Mouse (Mus musculus): Measurements from ENCODE around the gene Zfyve16.

DNA sequence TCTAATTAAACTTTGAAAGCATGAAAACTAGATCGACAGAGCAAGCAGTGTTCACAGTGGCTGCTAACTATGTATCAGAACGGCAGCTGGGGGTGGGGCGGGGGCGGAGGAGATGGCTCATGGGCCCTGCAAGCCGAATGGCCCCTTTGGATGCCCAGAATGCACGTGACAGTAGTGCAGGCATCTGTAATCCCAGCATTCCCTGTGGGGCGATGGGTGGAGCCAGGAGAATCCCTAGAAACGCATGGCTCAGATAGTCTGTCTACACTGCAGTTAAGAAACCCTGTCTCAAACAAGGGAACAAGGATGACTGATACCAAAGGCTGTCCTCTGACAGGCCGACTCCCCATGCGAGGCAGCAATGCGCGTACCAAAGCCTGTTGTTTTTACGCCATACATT is 90.4 kb downstream of the Zfyve16 start:
- TF ChIP-seq POLR2A (IDR thresholded peaks at IDR 0.05; ENCODE audit: borderline replicate concordance, extremely low read depth, insufficient read depth, insufficient read length, poor library complexity, severe bottlenecking) (no peak), CTCF (IDR thresholded peaks at IDR 0.05; ENCODE audit: borderline replicate concordance, extremely low read depth, insufficient read depth, insufficient read length) (no peak)
